ENCODE assay signal across 8 mouse cellular contexts in the genomic region with DNA sequence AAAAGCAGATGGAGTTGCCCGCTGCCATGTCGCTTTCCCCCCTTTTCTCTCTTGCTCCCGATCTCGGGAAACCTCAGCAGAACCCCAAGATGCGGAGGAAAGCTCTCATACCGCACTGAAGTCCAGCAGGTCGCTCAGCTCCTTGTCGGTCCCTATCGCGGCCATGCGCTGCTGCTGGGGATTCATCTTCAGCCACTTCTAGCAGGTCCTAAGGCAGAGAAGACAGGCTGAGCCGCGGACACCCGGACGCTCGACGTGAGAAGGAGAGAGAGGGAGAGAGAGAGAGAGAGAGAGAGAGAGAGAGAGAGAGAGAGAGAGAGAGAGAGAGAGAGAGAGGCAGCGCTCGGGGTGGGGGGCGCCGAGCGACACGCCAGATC. TPM values are rescaled to one million over a fixed set of nuclear protein-coding genes. Genes with fewer than 3 reads are reported as not detected.
A peak's percentile ranks its signal among the peaks of the same experiment; 100 is the strongest.
DNase-seq lines count a peak whose midpoint lies in the region; ATAC-seq and TF ChIP-seq lines count a peak whose summit lies in the region.

No protein-coding gene starts in this region.

- peak overlapping the region; percentile 78 for H3K4me3 ChIP-seq in kidney, adult 2 months (ENCODE audit: insufficient read depth, low read depth, low read length)
- peak overlapping the region; percentile 88 for H3K4me3 ChIP-seq in liver, adult 2 months (ENCODE audit: insufficient read depth, low read depth, low read length)
- H3K4me3 ChIP-seq in midbrain, postnatal 0 days (ENCODE audit: low read depth, low read length), result peak overlapping the region; percentile 99

- peak overlapping the region; percentile 88; the same call in 1 of the 2 replicates for H3K27ac ChIP-seq in kidney, adult 2 months (ENCODE audit: insufficient read depth, low read depth, low read length)
- peak overlapping the region; percentile 89; the same call in 1 of the 2 replicates for H3K27ac ChIP-seq in liver, adult 2 months (replicated peaks; ENCODE audit: insufficient read depth, low read depth, low read length)
- H3K27ac ChIP-seq in midbrain, postnatal 0 days (ENCODE audit: low read depth, low read length), result peak overlapping the region; percentile 94

- peak; percentile 11 to 51 for DNase-seq in urinary bladder, adult 18-20 months (ENCODE audit: low spot score in 2 of 2)
- DNase-seq in urinary bladder, postnatal 10 days (ENCODE audit: low spot score), result no peak
- DNase-seq in embryo, embryonic 10 days (ENCODE audit: low spot score), result peak; percentile 64
- DNase-seq in kidney, adult 2 months, result peak; percentile 58
- peak; percentile 43 for DNase-seq in liver, adult 2 months (ENCODE audit: extremely low read depth, low read depth, low spot score)
- DNase-seq in midbrain, postnatal 0 days (ENCODE audit: low spot score), result peak; percentile 47
- DNase-seq in urinary bladder, postnatal 25 days (ENCODE audit: low spot score), result peak; percentile 17

- peak overlapping the region; percentile 98 for H3K9ac ChIP-seq in liver, adult 2 months (ENCODE audit: low read depth, low read length)
- peak overlapping the region; percentile 90 for H3K9ac ChIP-seq in midbrain, postnatal 0 days (replicated peaks; ENCODE audit: low read length, poor library complexity, severe bottlenecking)

- H3K4me2 ChIP-seq in midbrain, postnatal 0 days (ENCODE audit: low read depth, low read length, poor library complexity, severe bottlenecking), result peak overlapping the region; percentile 84

- H3K79me2 ChIP-seq in liver, adult 2 months (ENCODE audit: control insufficient read depth, insufficient read depth, low read length), result peaks cover 7% of the 10 kb centered on the region

- TF ChIP-seq POLR2A in kidney, adult 2 months (IDR thresholded peaks at IDR 0.05; ENCODE audit: low read depth, low read length), result no peak
- no peak for TF ChIP-seq POLR2A in liver, adult 2 months (IDR thresholded peaks at IDR 0.05; ENCODE audit: extremely low read depth, insufficient read depth, low read length)

- WGBS in kidney, adult 2 months, result under 1% methylated on average over 17 of the region's 23 CpGs
- WGBS in liver, adult 2 months, result under 1% methylated on average over 22 of the region's 23 CpGs
- WGBS in midbrain, postnatal 0 days, result 0% methylated on average over 22 of the region's 23 CpGs

- H3K36me3 ChIP-seq in kidney, adult 2 months (ENCODE audit: control insufficient read depth, insufficient read depth, low read length), result no peaks in the 10 kb centered on the region
- peaks cover 6% of the 10 kb centered on the region; the same call in 1 of the 2 replicates for H3K36me3 ChIP-seq in liver, adult 2 months (ENCODE audit: control insufficient read depth, insufficient read depth, low read length)
- no peaks in the 10 kb centered on the region for H3K36me3 ChIP-seq in midbrain, postnatal 0 days (ENCODE audit: insufficient read depth, low read length)

- no peaks in the 10 kb centered on the region for H3K4me1 ChIP-seq in kidney, adult 2 months (ENCODE audit: control insufficient read depth, insufficient read depth, low read length)
- H3K4me1 ChIP-seq in liver, adult 2 months (ENCODE audit: control insufficient read depth, insufficient read depth, low read length), result no peaks in the 10 kb centered on the region
- no peaks in the 10 kb centered on the region; the same call in 1 of the 2 replicates for H3K4me1 ChIP-seq in midbrain, postnatal 0 days (ENCODE audit: insufficient read depth, low read length)

- ATAC-seq in granulocyte monocyte progenitor cell, adult 5-6 weeks (replicated peaks; ENCODE audit: poor library complexity, severe bottlenecking), result peak; percentile 17
- ATAC-seq in midbrain, postnatal 0 days (ENCODE audit: low FRiP score), result peak; percentile 56

- no peaks in the 10 kb centered on the region for H3K9me3 ChIP-seq in midbrain, postnatal 0 days (ENCODE audit: low read length)

- H3K27me3 ChIP-seq in kidney, adult 2 months (replicated peaks; ENCODE audit: control insufficient read depth, insufficient read depth, low read length), result no peaks in the 10 kb centered on the region
- H3K27me3 ChIP-seq in liver, adult 2 months (ENCODE audit: control insufficient read depth, insufficient read depth, low read length), result no peaks in the 10 kb centered on the region
- no peaks in the 10 kb centered on the region for H3K27me3 ChIP-seq in midbrain, postnatal 0 days (ENCODE audit: insufficient read depth, low read length)

- TF ChIP-seq CTCF in kidney, adult 2 months (conservative IDR thresholded peaks at IDR 0.05; ENCODE audit: insufficient read depth, insufficient read length, low read depth, low read length), result no peak
- no peak for TF ChIP-seq CTCF in liver, adult 2 months (IDR thresholded peaks at IDR 0.05; ENCODE audit: low read depth, low read length)
- no peak for TF ChIP-seq CTCF in midbrain, postnatal 0 days (IDR thresholded peaks at IDR 0.05)

RNA-seq across cellular contexts. Expression of gene Tcf12, which starts 1.1 kb away (rescaled TPM):
- total RNA-seq in granulocyte monocyte progenitor cell, adult 5-6 weeks (2014; fragmentation: Nextera tagmentation), result 76.7 and 79.8 TPM in 2 replicates
- 38.5 and 52.7 TPM in 2 replicates for total RNA-seq in granulocyte monocyte progenitor cell, adult 5-6 weeks (2017)
- polyA plus RNA-seq in kidney, adult 2 months (2012; rRNA removed), result 50.0 and 59.9 TPM in 2 replicates
- 19.2 and 21.4 TPM in 2 replicates for total RNA-seq in liver, adult 2 months (2014; rRNA removed)
- 14.1 and 18.4 TPM in 2 replicates for polyA plus RNA-seq in liver, adult 2 months (2012; rRNA removed)
- total RNA-seq in midbrain, postnatal 0 days (2014; rRNA removed), result 69.6 and 122 TPM in 2 replicates
- polyA plus RNA-seq in midbrain, postnatal 0 days (2015; fragmentation: Nextera tagmentation; extraction: Ambion mirVana), result 37.4 and 37.5 TPM in 2 replicates
